Mouse (Mus musculus) cerebellum, postnatal 4 days (tissue): Measurements from ENCODE around the gene Gm20481.
"Not testable (repeated sequence)": the region's sequence is repeated elsewhere in the genome, so short reads cannot be mapped to it uniquely, and the experiment has no call there.

Source experiments
- DNase-seq, 2 experiments: peaks; one replicate each; pipeline ENCODE4 v3.0.0; 2022; ENCODE audit warnings: low spot score in 2 of 2, mixed read lengths in 1 of 2

The Gm20481 gene

GRCm38 (mm10) chr17:34951636-34952377 is 17.9 kb upstream of the Gm20481 start:
- no peak for DNase-seq

DNA sequence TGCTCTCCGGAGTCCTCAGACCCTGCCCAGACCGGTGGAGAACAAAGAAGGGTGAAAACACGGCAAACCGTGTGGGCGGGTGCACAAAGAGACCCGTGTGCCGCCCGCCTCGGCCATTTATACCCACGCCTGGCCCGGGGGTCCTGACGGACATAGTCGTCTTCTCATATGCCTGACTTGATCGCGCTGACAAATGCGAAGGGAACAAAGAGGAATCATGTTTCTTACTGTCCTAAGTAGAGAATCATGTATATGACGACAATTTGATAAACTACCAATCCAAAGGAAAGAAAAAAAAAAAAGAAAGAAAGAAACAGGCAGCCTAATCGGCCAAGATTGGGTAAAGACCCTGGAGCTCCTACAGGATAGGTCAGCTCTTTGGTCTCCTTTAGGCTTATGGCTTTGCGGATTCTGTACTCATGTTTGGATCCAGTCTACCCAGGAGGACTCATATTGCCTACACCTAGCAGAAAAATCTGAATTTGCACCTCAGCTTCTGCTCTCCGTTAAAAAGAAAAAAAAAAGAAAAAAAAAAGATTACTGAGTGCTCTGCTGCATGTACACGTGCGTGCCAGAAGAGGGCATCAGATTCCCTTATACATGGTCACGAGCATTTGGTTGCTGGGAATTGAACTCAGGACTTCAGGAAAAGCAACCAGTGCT is 17.2 kb upstream of the Gm20481 start:
- peak; percentile 79 to 88 for DNase-seq

DNA sequence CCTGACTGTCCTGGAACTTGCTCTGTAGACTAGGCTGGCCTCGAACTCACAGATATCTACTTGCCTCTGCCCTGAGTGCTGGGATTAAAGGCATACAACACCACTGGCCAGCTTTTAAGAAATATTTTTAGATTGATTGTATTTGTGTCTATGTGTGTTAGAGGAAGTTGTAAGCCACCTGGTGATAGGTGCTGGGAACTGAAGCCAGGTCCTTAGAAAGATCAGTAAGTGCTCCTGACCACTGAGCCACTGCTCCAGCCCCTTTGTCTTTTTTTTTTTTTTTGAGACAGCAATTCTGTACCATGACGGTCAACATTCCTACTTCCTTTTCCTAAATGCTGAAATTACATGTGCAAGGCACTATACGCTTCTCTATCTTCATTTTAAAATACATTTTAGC is 16.5 kb upstream of the Gm20481 start:
- DNase-seq = no peak

GRCm38 (mm10) chr17:34953904-34954303 is 15.8 kb upstream of the Gm20481 start:
- no peak for DNase-seq

DNA sequence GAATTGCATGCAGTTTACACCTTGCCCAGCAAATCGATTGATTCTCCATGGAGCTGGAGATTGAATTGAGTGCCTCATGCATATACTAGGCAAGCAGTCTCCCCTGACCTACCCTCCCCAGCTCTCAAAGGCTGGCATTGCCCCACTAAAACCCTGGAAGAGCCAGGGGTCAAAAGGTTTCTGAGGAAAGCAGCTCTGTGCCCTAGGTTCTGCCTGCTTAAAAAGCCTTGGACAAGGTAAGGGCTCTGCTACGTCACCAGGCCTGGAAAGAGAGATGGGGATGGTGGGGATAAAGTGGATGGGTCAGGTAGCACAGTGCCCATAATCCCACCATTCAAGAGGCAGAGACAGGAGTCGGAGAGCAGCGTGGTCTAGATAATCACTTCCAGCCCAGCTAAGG is 14.9 kb upstream of the Gm20481 start:
- no peak for DNase-seq

DNA sequence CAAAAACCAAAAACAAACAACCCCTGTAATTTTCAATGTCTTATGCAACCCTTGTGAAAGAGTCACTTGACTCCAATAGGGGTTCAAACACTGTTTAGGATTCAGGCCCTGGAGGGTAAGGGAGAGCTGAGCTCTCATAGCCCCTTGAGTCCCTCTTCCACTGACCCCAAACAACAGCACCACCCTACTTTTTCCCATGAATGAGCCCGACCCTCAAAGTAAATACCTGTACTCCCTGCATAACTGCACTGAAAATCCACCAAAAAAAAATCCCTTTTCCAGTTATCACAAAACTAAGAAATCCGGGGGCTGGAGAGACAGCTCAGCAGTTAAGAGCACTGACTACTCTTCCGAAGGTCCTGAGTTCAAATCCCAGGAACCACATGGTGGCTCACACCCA is 13.8 kb upstream of the Gm20481 start:
- no peak for DNase-seq

DNA sequence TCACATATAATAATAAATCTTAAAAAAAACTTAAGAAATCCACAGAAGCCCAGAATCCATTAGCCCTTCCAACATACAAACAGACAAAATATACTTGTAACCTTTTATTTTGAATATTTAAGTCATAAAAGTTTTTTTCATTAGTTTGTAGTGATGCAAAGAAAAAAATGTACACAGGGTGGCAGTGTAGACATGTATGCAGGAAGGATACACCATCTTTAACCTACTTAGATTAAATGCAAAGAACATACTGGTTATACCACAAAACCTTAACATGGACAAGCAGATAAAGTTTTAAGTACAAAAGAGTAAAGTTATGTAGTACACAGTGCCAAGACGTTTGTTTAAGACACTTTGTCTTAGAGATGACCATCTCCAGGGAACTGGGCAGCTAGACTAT is 13.4 kb upstream of the Gm20481 start:
- DNase-seq = no peak

DNA sequence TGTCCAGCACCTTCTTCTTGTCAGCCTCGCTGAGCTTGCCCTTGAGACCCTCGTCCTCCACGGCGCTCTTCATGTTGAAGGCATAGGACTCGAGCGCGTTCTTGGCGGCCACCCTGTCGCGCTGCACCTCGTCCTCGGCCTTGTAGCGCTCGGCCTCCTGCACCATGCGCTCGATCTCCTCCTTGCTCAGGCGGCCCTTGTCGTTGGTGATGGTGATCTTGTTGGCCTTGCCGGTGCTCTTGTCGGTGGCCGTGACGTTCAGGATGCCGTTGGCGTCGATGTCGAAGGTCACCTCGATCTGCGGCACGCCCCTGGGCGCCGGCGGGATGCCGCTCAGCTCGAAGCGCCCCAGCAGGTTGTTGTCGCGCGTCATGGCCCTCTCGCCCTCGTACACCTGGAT is 12.4 kb upstream of the Gm20481 start:
- DNase-seq = not testable (repeated sequence)

DNA sequence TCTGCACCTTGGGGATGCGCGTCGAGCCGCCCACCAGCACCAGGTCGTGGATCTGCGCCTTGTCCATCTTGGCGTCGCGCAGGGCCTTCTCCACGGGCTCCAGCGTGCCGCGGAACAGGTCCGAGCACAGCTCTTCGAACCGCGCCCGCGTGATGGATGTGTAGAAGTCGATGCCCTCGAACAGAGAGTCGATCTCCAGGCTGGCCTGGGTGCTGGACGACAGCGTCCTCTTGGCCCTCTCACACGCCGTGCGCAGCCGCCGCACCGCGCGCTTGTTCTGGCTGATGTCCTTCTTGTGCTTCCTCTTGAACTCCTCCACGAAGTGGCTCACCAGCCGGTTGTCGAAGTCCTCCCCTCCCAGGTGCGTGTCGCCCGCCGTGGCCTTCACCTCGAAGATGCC is 11.7 kb upstream of the Gm20481 start:
- not testable (repeated sequence) for DNase-seq

DNA sequence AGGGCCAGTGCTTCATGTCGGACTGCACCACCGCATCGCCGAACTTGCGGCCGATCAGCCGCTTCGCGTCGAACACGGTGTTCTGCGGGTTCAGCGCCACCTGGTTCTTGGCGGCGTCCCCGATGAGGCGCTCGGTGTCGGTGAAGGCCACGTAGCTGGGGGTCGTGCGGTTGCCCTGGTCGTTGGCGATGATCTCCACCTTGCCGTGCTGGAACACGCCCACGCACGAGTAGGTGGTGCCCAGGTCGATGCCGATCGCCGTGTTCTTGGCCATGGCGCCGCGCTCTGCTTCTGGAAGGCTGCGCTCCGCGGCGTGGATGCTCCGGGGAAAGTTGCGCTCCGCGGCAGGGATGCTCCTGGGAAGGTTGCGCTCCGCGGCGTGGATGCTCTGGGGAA is 11.0 kb upstream of the Gm20481 start:
- not testable (repeated sequence) for DNase-seq

DNA sequence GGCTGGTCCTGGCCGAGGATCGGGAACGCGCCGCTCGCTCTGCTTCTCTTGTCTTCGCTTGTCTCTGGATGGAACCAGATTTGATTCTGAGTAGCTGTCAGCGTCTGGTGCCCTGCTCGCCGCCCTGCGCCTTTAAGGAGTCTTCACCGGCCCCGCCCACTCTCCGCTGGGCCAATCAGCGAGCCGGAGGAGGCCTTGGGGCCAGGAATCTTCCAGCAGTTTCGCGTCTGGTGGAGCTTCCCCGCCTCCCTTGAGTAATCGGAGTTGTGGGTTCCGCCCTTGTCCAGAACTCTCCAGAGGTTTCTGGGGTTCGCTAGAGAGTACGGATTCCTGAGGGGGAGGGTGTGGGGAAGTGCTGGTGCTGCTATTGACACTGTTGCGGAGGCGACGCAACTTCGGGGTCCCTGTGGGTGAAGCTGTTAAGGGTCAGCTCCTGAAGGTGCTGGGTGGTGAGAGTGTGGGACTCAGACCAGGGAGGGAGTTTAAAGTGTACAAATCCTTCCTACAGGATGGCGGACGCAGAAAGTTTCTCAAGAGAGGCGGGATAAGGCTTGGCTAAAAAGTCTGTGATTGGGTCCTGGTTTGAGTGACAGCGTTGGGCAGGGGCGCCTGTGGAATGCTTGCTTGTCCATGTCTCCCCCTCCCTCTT is 10.5 kb upstream of the Gm20481 start, which contains the start of gene Hspa1b:
Hspa1b (minus strand) TSS at position 109 of the 649 bp plus-strand sequence.
- peak in 1 of 2 experiments; percentile 52 for DNase-seq

- no peak for DNase-seq
These were observed 9.7 kb upstream of the Gm20481 start for GRCm38 (mm10) chr17:34959881-34960515.

DNA sequence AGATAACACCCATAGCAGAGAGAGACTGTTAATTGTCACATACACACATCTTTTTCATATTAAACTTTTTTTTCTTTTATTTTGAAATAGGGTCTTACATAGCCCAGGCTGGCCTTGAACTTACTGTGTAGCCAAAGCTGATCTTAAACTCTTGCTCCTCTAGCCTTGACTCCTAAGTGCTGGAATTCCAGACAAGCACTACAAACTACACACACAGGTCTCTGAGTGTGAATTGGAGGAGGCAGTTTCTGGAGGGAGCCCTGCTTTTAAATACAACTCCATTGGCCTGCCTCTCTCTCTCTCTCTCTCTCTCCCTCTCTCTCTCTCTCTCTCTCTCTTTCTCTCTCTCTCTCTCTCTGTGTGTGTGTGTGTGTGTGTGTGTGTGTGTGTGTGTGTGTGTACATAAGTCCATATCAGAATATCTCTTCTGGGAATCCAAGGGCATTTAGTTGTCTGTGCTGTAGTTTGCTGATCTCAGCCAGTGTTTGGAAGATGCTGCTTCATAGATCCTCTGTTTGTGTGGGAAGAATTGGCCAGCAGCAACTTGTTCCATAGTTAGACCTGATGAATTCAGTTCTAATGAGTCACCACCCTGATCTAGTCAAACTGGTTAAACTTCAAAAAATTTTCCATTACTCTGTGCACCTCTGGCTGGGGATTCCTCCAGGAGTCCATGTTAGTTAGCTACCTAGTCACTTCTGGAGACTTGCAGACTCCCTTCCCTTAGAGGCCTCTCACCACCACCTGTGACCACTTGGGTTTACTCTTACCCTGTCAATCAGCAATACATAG is 8.8 kb upstream of the Gm20481 start:
- no peak for DNase-seq

- DNase-seq = no peak
These were observed 7.6 kb upstream of the Gm20481 start for GRCm38 (mm10) chr17:34962125-34962524.

DNA sequence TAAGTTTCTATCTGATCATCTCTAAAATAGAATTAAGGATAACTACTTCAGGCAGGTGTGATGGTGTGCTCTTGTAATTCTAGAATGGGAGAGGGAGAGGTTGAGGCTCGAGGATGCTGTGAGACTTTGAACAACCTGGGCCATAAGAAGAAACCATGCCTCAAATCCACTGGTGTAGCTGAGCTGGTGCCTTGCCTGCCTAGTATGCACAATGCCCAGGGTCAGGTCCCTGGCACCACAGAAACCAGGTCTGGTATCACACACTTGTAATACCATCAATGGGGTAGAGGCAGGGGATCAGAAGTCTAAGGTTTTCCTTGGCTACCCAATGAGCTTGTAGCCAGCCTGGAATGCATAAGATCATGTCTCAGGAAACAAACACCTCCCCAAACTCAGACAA is 6.9 kb upstream of the Gm20481 start:
- no peak for DNase-seq

DNA sequence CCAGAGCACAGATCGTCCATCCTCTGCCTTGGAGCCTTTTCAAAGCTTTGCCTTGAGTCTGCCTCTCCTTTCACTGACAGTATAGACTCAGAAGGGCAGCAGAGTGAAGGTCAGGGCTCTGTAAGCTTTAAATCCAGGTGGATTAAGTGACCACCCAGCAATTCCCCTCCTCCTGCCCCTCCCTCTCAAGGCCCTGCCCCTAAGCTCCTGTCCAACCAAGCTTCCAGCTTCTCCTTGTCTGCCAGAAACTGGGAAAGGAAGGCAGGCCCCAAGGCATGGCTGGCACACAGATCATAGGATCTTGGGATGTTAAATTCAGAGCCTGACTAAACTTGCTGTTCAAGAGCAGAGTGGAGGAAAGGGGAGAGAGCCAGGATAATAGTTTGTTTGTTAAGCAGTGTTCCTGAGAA is 5.1 kb upstream of the Gm20481 start:
- DNase-seq = no peak

DNA sequence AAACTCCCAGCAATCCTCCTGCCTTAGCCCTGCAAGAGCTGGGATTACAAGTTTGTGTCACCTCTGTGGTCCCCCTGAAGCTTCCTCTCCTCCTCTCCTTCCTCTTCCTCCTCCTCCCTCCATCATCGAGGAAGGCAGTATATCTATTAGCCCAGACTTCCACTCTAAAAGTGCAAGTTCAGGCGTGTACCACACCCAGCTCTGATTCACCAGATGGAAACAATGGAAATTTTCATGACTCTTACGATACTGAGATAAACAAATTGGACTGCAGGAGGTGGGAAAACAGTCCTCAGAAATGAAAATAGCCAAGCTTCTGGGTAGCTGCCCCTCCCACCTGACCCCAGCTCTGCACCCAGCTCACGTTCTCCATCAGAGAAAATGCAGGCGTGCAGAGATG is 4.1 kb upstream of the Gm20481 start:
- no peak for DNase-seq

DNA sequence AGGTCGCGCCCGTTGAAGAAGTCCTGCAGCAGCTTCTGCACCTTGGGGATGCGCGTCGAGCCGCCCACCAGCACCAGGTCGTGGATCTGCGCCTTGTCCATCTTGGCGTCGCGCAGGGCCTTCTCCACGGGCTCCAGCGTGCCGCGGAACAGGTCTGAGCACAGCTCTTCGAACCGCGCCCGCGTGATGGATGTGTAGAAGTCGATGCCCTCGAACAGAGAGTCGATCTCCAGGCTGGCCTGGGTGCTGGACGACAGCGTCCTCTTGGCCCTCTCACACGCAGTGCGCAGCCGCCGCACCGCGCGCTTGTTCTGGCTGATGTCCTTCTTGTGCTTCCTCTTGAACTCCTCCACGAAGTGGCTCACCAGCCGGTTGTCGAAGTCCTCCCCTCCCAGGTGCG is 1.1 kb downstream of the Gm20481 start:
- not testable (repeated sequence) for DNase-seq

GRCm38 (mm10) chr17:34971694-34972068 is 2.0 kb downstream of the Gm20481 start:
- DNase-seq = not testable (repeated sequence)

- peak; percentile 39 to 56 for DNase-seq
These were observed 2.5 kb downstream of the Gm20481 start, which contains the start of the genes Hspa1a and Hspa1l for GRCm38 (mm10) chr17:34972069-34972749. TSS of gene Hspa1a (minus strand) at chr17:34972156. TSS of gene Hspa1l (plus strand) at chr17:34972703.
